Mouse (Mus musculus) gastrocnemius, postnatal 14 days (tissue): ENCODE data around the gene Themis2. TPM values are rescaled to one million over a fixed set of nuclear protein-coding genes. Genes with fewer than 3 reads are reported as not detected.

Source experiments
- total RNA-seq, 2 experiments: library from RNA; stranded (reverse); gene quantifications; 2 replicates each; pipeline ENCODE4 v1.2.3; 2021

Themis2 gene
- total RNA-seq, 2 experiments from 2014 or later, result 1.5 to 1.7 TPM

Other genes with a start within 250 kb of the Themis2 start
- 1 to 10 TPM in 1 of 2 experiments, under 1 TPM in 1; 0.91 to 1.6 TPM for gene Ptafr, start 232.3 kb downstream of the Themis2 start, total RNA-seq
- gene Eya3, start 157.4 kb downstream of the Themis2 start, total RNA-seq, result 10 to 100 TPM; 14.2 to 14.3 TPM
- gene Xkr8, start 63.8 kb downstream of the Themis2 start, total RNA-seq, result 1 to 10 TPM; 1.6 to 1.9 TPM
- gene Smpdl3b, start 39.1 kb downstream of the Themis2 start, total RNA-seq, result 1 to 10 TPM; 1.9 to 3.0 TPM
- gene Rpa2, start 28.1 kb downstream of the Themis2 start, total RNA-seq, result 10 to 100 TPM; 14.1 to 14.9 TPM
- 10 to 100 TPM; 16.3 to 17.5 TPM for gene Ppp1r8, start 46.8 kb upstream of the Themis2 start, total RNA-seq
- 10 to 100 TPM; 23.3 to 24.3 TPM for gene Stx12, start 88.1 kb upstream of the Themis2 start, total RNA-seq
- gene Fam76a, start 126.2 kb upstream of the Themis2 start, total RNA-seq, result 10 to 100 TPM; 21.2 to 27.4 TPM
- under 1 TPM; 0.10 to 0.16 TPM for gene Fgr, start 177.7 kb upstream of the Themis2 start, total RNA-seq
- gene Ahdc1, start 214.9 kb upstream of the Themis2 start, total RNA-seq, result 10 to 100 TPM; 37.1 to 56.1 TPM